Mouse (Mus musculus) MEL (cell line): ENCODE measurements around the gene Mup4. TPM values are rescaled to one million over a fixed set of nuclear protein-coding genes. Genes with fewer than 3 reads are reported as not detected.

Source experiments
- DNase-seq: peaks from one replicate; pipeline ENCODE4 v3.0.0; 2011; ENCODE audit warnings: low read depth, low spot score
- H3K27ac ChIP-seq: 2 replicates; pipeline ENCODE4 v1.5.1; 2012; ENCODE audit warnings: low read depth, mild to moderate bottlenecking, control low read depth, low read length, moderate library complexity; ENCODE audit not compliant: control insufficient read depth
- H3K27me3 ChIP-seq, 2 experiments: fragments of 150-350 bp in 1 of 2; sonication (generic) in 1 of 2; 2 replicates each; pipeline ENCODE4 v1.6.1; 2012; ENCODE audit warnings: low read length in 2 of 2, mild to moderate bottlenecking in 2 of 2, improper control_type of control experiment in 1 of 2, moderate library complexity in 1 of 2; ENCODE audit not compliant: insufficient read depth in 2 of 2, control insufficient read depth in 1 of 2
- H3K36me3 ChIP-seq, 2 experiments: 2 replicates each; pipeline ENCODE4 v1.6.1; 2012 to 2014; ENCODE audit warnings: low read length in 2 of 2, improper control_type of control experiment in 1 of 2, inconsistent platforms in 1 of 2, mild to moderate bottlenecking in 1 of 2; ENCODE audit not compliant: insufficient read depth in 2 of 2, control insufficient read depth in 1 of 2
- H3K4me1 ChIP-seq, 2 experiments: fragments of 150-350 bp in 1 of 2; sonication (generic) in 1 of 2; 2 replicates each; pipeline ENCODE4 v1.6.1; 2012; ENCODE audit warnings: low read length in 2 of 2, improper control_type of control experiment in 1 of 2, mild to moderate bottlenecking in 1 of 2; ENCODE audit not compliant: insufficient read depth in 2 of 2, control insufficient read depth in 1 of 2
- H3K4me3 ChIP-seq, 2 experiments: fragments of 150-350 bp in 1 of 2; sonication (generic) in 1 of 2; 2 replicates each; pipeline ENCODE4 v1.5.1; 2012; ENCODE audit warnings: low read depth in 2 of 2, low read length in 2 of 2, mild to moderate bottlenecking in 2 of 2, moderate library complexity in 2 of 2, control low read depth in 1 of 2, improper control_type of control experiment in 1 of 2; ENCODE audit not compliant: control insufficient read depth in 1 of 2, insufficient read depth in 1 of 2
- H3K79me2 ChIP-seq: 2 replicates; pipeline ENCODE4 v1.6.1; 2012; ENCODE audit warnings: mild to moderate bottlenecking, low read length, moderate library complexity; ENCODE audit not compliant: control insufficient read depth, poor library complexity, insufficient read depth
- H3K9ac ChIP-seq: 2 replicates; pipeline ENCODE4 v1.6.1; 2012; ENCODE audit warnings: low read depth, mild to moderate bottlenecking, control low read depth, low read length, moderate library complexity; ENCODE audit not compliant: control insufficient read depth, poor library complexity, severe bottlenecking
- H3K9me3 ChIP-seq: fragments of 150-350 bp; sonication (generic); replicated peaks from 2 replicates; pipeline ENCODE4 v1.6.1; 2012; ENCODE audit warnings: mild to moderate bottlenecking, low read length, improper control_type of control experiment, moderate library complexity; ENCODE audit not compliant: insufficient read depth
- CHD2 ChIP-seq: IDR thresholded peaks from 2 replicates; pipeline ENCODE4 v1.6.1; 2011; ENCODE audit warnings: low read length, improper control_type of control experiment
- CTCF ChIP-seq, 3 experiments: IDR thresholded peaks in 2 of 3; conservative IDR thresholded peaks in 1 of 3; 2 replicates each; pipeline ENCODE4 v1.5.1; 2011 to 2012; ENCODE audit warnings: low read length in 3 of 3, low read depth in 2 of 3, mild to moderate bottlenecking in 2 of 3, improper control_type of control experiment in 1 of 3, inconsistent platforms in 1 of 3, mixed read lengths in 1 of 3, moderate library complexity in 1 of 3; ENCODE audit not compliant: control insufficient read depth in 1 of 3, insufficient read depth in 1 of 3, poor library complexity in 1 of 3, severe bottlenecking in 1 of 3
- ELF1 ChIP-seq: IDR thresholded peaks from 2 replicates; pipeline ENCODE4 v1.6.1; 2014; ENCODE audit warnings: low read depth, mild to moderate bottlenecking, inconsistent platforms, low read length, improper control_type of control experiment, moderate library complexity
- ETS1 ChIP-seq: IDR thresholded peaks from 2 replicates; pipeline ENCODE4 v1.6.1; 2012; ENCODE audit warnings: low read depth, mild to moderate bottlenecking, inconsistent platforms, low read length, improper control_type of control experiment, moderate library complexity
- GATA1 ChIP-seq: IDR thresholded peaks from 2 replicates; pipeline ENCODE4 v1.6.1; 2011; ENCODE audit warnings: low read depth, low read length, improper control_type of control experiment
- HCFC1 ChIP-seq: IDR thresholded peaks from 2 replicates; pipeline ENCODE4 v1.6.1; 2012; ENCODE audit warnings: low read depth, mild to moderate bottlenecking, inconsistent platforms, low read length, improper control_type of control experiment, moderate library complexity
- JUND ChIP-seq: IDR thresholded peaks from 2 replicates; pipeline ENCODE4 v1.6.1; 2011; ENCODE audit warnings: low read depth, mild to moderate bottlenecking, improper control_type of control experiment, low read length
- KAT2A ChIP-seq: conservative IDR thresholded peaks from 2 replicates; pipeline ENCODE4 v1.6.1; 2012; ENCODE audit warnings: low read depth, low read length, improper control_type of control experiment, inconsistent platforms
- MAFK ChIP-seq: IDR thresholded peaks from 2 replicates; pipeline ENCODE4 v1.6.1; 2011; ENCODE audit warnings: low read depth, mild to moderate bottlenecking, low read length, improper control_type of control experiment, borderline replicate concordance
- MAZ ChIP-seq: IDR thresholded peaks from 2 replicates; pipeline ENCODE4 v1.6.1; 2012; ENCODE audit warnings: low read depth, mild to moderate bottlenecking, inconsistent platforms, low read length, improper control_type of control experiment
- MYB ChIP-seq: IDR thresholded peaks from 2 replicates; pipeline ENCODE4 v1.6.1; 2011; ENCODE audit warnings: mild to moderate bottlenecking, low read depth, low read length, improper control_type of control experiment
- MYC ChIP-seq: IDR thresholded peaks from 2 replicates; pipeline ENCODE4 v1.6.1; 2011; ENCODE audit warnings: low read depth, mild to moderate bottlenecking, low read length, improper control_type of control experiment, moderate library complexity
- NRF1 ChIP-seq: IDR thresholded peaks from 2 replicates; pipeline ENCODE4 v1.6.1; 2014; ENCODE audit warnings: low read depth, mild to moderate bottlenecking, inconsistent platforms, low read length, improper control_type of control experiment, moderate library complexity; ENCODE audit not compliant: poor library complexity, insufficient read depth, severe bottlenecking
- RAD21 ChIP-seq: IDR thresholded peaks from 2 replicates; pipeline ENCODE4 v1.6.1; 2011; ENCODE audit warnings: mild to moderate bottlenecking, low read depth, low read length, improper control_type of control experiment
- SMC3 ChIP-seq: IDR thresholded peaks from 2 replicates; pipeline ENCODE4 v1.6.1; 2011; ENCODE audit warnings: low read depth, low read length, improper control_type of control experiment
- USF1 ChIP-seq: IDR thresholded peaks from 2 replicates; pipeline ENCODE4 v1.6.1; 2014; ENCODE audit warnings: low read depth, mild to moderate bottlenecking, inconsistent platforms, low read length, improper control_type of control experiment, moderate library complexity
- USF2 ChIP-seq, 2 experiments: IDR thresholded peaks; 2 replicates each; pipeline ENCODE4 v1.6.1; 2011 to 2012; ENCODE audit warnings: improper control_type of control experiment in 2 of 2, low read length in 2 of 2, borderline replicate concordance in 1 of 2, inconsistent platforms in 1 of 2, low read depth in 1 of 2, mild to moderate bottlenecking in 1 of 2; ENCODE audit not compliant: insufficient read depth in 1 of 2
- ZC3H11A ChIP-seq: IDR thresholded peaks from 2 replicates; pipeline ENCODE4 v1.6.1; 2012; ENCODE audit warnings: low read depth, mild to moderate bottlenecking, inconsistent platforms, low read length, improper control_type of control experiment
- ZKSCAN1 ChIP-seq: IDR thresholded peaks from 2 replicates; pipeline ENCODE4 v1.6.1; 2012; ENCODE audit warnings: low read depth, mild to moderate bottlenecking, inconsistent platforms, low read length, improper control_type of control experiment, moderate library complexity
- polyA plus RNA-seq, 2 experiments: library from polyadenylated mRNA; stranded (reverse) in 1 of 2; unstranded in 1 of 2; fragments of >175 nt in 1 of 2; fragments of >200 nt in 1 of 2; gene quantifications; 2 replicates each; pipeline versions ENCODE4 v1.2.1 to v1.2.4; 2012; ENCODE audit warnings: low replicate concordance in 2 of 2, low read depth in 1 of 2; ENCODE audit not compliant: insufficient read length in 2 of 2, insufficient read depth in 1 of 2, missing spikeins in 1 of 2
- total RNA-seq: library from RNA; depleted of rRNA; stranded (reverse); fragments of 300-350 nt; gene quantifications from 2 replicates; pipeline ENCODE4 v1.2.3, GENCODE M21; 2012; rRNA removed

Gene Mup4
- total and polyA plus RNA-seq, 3 experiments: not detected

DNA sequence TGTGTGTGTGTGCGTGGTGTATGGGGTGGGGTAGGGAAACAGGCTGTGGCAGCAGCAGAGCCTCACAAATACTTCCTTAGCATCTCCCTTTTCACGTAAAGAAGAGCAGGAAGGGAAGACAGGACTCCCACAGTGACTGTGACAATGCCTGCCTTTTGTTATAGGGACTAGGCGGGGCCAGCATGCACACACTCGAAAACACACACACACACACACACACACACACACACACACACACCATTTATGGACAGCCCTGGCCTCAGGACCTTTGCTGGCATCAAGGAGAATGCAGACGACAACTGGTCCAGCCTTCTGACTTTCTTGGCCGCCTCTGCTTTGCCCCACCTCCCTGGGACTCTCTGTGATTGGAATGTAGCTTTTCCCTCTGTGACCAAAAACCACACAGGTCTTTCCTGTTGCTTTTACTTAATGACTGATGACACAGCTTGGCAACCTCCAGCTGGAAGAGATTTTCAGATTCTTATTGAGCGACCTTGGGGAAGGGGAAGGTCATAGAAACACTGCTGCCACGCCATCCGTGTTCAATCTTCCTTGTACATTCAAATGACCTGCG lies 52.8 kb downstream of the Mup4 start:
- peaks cover 0 to 2% of the 10 kb centered on the region in 2 experiments; a peak in 3 of 4 replicates for H3K27me3 ChIP-seq
- no peak for DNase-seq
- H3K4me1 ChIP-seq: no peaks in the 10 kb centered on the region
- TF ChIP-seq RAD21 (no peak), SMC3 (no peak), CTCF (IDR thresholded peaks at IDR 0.05 in 2 of 3, conservative IDR thresholded peaks at IDR 0.05 in 1 of 3; ENCODE audit: control insufficient read depth in 1 of 3, insufficient read depth in 1 of 3, low read depth in 2 of 3, low read length in 3 of 3, poor library complexity in 1 of 3, severe bottlenecking in 1 of 3) (no peak), ZKSCAN1 (no peak)
- no peak overlapping the region for H3K4me3 ChIP-seq
- H3K79me2 ChIP-seq: no peaks in the 10 kb centered on the region
- H3K9me3 ChIP-seq: no peaks in the 10 kb centered on the region
- no peak overlapping the region for H3K9ac ChIP-seq
- H3K27ac ChIP-seq: no peak overlapping the region
- no peaks in the 10 kb centered on the region for H3K36me3 ChIP-seq

DNA sequence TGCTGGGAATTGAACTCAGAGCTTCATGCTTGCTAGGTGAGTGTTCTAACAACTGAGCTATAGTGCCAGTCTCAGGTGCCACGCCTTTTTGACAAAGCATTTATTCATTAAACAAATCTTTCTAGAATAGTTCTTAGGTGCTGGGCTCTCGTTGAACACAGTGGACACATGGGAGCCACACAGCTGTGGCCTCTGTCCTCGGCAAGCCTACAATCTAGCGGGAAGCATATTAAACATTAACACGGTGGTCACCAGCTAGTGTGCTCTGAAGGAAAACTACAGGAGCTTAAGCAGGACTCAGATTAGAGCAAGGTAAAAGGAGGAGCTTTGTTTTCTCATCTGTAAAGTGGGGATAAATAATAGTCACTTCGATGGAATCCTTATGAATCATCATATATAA lies 53.4 kb downstream of the Mup4 start:
- H3K4me3 ChIP-seq: no peak overlapping the region
- no peak for TF ChIP-seq ELF1
- no peak for TF ChIP-seq HCFC1
- TF ChIP-seq MYB: no peak
- TF ChIP-seq KAT2A: no peak
- TF ChIP-seq MYC: no peak
- no peak for TF ChIP-seq GATA1
- TF ChIP-seq ZC3H11A: no peak
- no peak for TF ChIP-seq ZKSCAN1
- TF ChIP-seq JUND: no peak
- no peak for TF ChIP-seq NRF1
- TF ChIP-seq CHD2: no peak
- no peak for TF ChIP-seq USF2 (IDR thresholded peaks at IDR 0.05; ENCODE audit: borderline replicate concordance in 1 of 2, insufficient read depth in 1 of 2, low read depth in 1 of 2, low read length in 2 of 2)
- no peak for TF ChIP-seq ETS1
- no peak for TF ChIP-seq MAFK
- no peak for TF ChIP-seq USF1
- TF ChIP-seq MAZ: no peak
- TF ChIP-seq, all 39 proteins: peak for 0
- no peaks in the 10 kb centered on the region for H3K4me1 ChIP-seq
- no peaks in the 10 kb centered on the region for H3K36me3 ChIP-seq
- no peak overlapping the region for H3K9ac ChIP-seq
- H3K27ac ChIP-seq: no peak overlapping the region
- peaks cover 0 to 2% of the 10 kb centered on the region in 2 experiments; a peak in 3 of 4 replicates for H3K27me3 ChIP-seq
- no peak for DNase-seq
- no peaks in the 10 kb centered on the region for H3K79me2 ChIP-seq
- H3K9me3 ChIP-seq: no peaks in the 10 kb centered on the region

Other genes with a start within 250 kb of the Mup4 start
- 40.8 and 50.3 TPM in 2 replicates for gene Inip, start 159.1 kb downstream of the Mup4 start, total RNA-seq
- gene Inip, start 159.1 kb downstream of the Mup4 start, polyA plus RNA-seq: 10 to 100 TPM in 1 of 2 experiments, not detected in 1; 42.4 TPM
- gene Snx30, start 154.9 kb downstream of the Mup4 start, total RNA-seq: 4.1 and 4.2 TPM in 2 replicates
- 1 to 10 TPM in 1 of 2 experiments, not detected in 1; 8.6 TPM for gene Snx30, start 154.9 kb downstream of the Mup4 start, polyA plus RNA-seq
- not detected in 2 replicates for gene Slc46a2, start 45.7 kb downstream of the Mup4 start, total RNA-seq
- not detected for gene Slc46a2, start 45.7 kb downstream of the Mup4 start, polyA plus RNA-seq
- not detected in 2 replicates for gene Mup6, start 3.6 kb upstream of the Mup4 start, total RNA-seq
- not detected for gene Mup6, start 3.6 kb upstream of the Mup4 start, polyA plus RNA-seq
- gene Mup7, start 109.8 kb upstream of the Mup4 start, total RNA-seq: not detected in 2 replicates
- gene Mup7, start 109.8 kb upstream of the Mup4 start, polyA plus RNA-seq: not detected
- gene Mup2, start 193.6 kb upstream of the Mup4 start, total RNA-seq: not detected in 2 replicates
- not detected for gene Mup2, start 193.6 kb upstream of the Mup4 start, polyA plus RNA-seq